Mouse (Mus musculus): ENCODE measurements around the gene Kcnq1. TPM values are rescaled to one million over a fixed set of nuclear protein-coding genes. Genes with fewer than 3 reads are reported as not detected.

The Kcnq1 gene
- total RNA-seq, 1 experiment from 2014 or later: 3.6 TPM

GRCm38 (mm10) chr7:143368267-143368643 is 262.1 kb downstream of the Kcnq1 start:
- no peak for DNase-seq

- DNase-seq: no peak
Observed at GRCm38 (mm10) chr7:143371336-143371735, 265.2 kb downstream of the Kcnq1 start.

GRCm38 (mm10) chr7:143373265-143373664 is 267.1 kb downstream of the Kcnq1 start:
- no peak for DNase-seq

- no peak for DNase-seq
Observed at GRCm38 (mm10) chr7:143375945-143376344, 269.8 kb downstream of the Kcnq1 start.

- DNase-seq: no peak
Observed at GRCm38 (mm10) chr7:143380466-143381073, 274.4 kb downstream of the Kcnq1 start.

DNA sequence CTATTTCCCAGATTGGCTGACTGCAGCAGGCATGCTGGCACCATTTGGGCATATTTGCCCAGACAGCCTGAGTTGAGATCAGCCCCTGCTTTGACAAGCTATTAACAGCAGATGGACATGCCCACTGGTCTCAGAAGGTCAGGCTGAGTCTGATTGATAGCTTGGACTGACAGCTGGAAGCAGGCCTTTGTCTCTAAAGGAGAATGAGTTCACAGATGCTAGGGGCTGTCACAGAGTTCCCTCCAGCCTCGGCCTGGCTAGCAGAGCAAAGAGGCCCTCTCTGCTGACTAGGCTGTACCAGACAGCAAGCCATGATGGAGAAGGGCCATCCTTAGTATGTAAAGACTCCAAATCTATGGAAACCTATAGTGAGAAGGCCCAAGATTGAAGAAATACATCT is 280.5 kb downstream of the Kcnq1 start:
- no peak for DNase-seq

- DNase-seq: peak; percentile 86
Observed at GRCm38 (mm10) chr7:143388783-143389695, 282.9 kb downstream of the Kcnq1 start.

- DNase-seq: peak; percentile 27
Observed at GRCm38 (mm10) chr7:143389860-143390259, 283.7 kb downstream of the Kcnq1 start.

- peak; percentile 20 for DNase-seq
Observed at GRCm38 (mm10) chr7:143390277-143390948, 284.3 kb downstream of the Kcnq1 start.

DNA sequence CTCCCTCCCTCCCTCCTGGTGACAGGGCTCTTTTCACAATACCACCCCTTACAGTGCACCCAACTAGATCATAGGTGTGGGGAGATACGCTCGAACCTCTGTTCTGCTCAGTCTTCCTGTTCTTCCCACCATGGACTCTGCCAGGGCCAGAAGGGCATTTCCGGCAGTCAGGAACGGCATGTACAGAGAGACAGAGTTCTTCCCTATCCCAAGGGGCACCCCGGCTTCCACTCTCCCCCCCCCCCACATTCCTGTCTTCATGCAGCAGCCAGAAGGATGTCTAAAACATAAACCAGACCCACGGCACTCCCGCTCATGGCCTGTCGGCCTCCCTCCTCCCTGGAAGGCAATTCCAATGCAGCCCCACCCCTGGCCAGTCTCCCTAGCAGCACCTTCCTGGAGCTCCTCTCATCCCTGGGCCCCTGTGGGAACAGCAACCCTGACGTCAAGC is 289.0 kb downstream of the Kcnq1 start:
- no peak for DNase-seq

GRCm38 (mm10) chr7:143399756-143400155 is 293.6 kb downstream of the Kcnq1 start:
- DNase-seq: no peak

- no peak for DNase-seq
Observed at GRCm38 (mm10) chr7:143400599-143400998, 294.4 kb downstream of the Kcnq1 start.

GRCm38 (mm10) chr7:143401429-143402016 is 295.4 kb downstream of the Kcnq1 start:
- DNase-seq: no peak

GRCm38 (mm10) chr7:143404296-143404695 is 298.1 kb downstream of the Kcnq1 start:
- DNase-seq: no peak

DNA sequence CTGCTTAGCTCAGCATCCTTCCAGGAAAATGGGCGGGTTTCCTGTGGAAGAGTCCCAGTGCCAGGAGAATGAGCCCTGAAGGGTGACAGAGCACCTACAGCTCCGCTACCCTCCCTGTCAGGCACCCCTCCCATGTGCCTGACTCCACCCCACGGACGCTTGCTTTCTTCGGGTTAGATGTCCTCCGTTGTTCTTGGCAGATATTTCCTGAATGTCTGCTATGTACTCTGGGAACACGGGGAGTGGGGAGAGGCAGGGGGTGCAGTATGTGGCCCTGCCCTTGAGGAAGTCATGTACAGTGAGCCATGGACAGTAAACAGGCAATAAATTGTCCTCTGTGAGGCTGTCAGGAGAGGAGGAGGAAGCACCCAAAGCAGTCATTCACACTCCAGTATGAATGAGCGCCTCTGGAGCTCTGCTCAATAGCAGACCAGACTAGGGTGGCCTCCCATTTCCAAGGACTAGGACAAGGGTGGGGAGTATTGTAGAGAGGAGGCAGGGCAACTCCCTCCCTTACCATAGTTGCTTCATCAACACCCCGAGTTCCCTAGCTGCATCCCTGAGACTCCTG is 301.9 kb downstream of the Kcnq1 start:
- DNase-seq: no peak

GRCm38 (mm10) chr7:143408615-143409021 is 302.5 kb downstream of the Kcnq1 start:
- peak; percentile 20 for DNase-seq

- no peak for DNase-seq
Observed at GRCm38 (mm10) chr7:143412606-143413005, 306.4 kb downstream of the Kcnq1 start.

- DNase-seq: no peak
Observed at GRCm38 (mm10) chr7:143415070-143415469, 308.9 kb downstream of the Kcnq1 start.

DNA sequence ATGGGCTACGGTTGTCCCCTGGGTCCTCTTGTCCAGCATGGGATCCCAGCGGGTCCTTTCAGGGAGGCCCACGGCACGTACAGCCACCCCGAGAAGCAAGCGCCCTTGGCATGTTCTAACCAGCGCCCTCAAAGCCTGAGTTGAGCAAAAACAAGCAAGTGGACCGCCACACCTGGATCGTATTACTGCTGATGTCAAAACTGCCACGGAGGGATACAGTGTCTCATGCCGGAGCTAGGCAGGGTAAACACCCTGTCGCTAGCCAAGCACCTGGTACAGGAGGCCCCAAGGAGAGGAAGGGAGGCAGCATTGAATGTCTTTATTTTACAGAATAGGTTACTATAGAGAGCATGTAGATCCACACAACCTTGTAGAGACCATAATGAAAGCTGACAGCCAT is 310.2 kb downstream of the Kcnq1 start:
- DNase-seq: no peak

- no peak for DNase-seq
Observed at GRCm38 (mm10) chr7:143417875-143418274, 311.7 kb downstream of the Kcnq1 start.

DNA sequence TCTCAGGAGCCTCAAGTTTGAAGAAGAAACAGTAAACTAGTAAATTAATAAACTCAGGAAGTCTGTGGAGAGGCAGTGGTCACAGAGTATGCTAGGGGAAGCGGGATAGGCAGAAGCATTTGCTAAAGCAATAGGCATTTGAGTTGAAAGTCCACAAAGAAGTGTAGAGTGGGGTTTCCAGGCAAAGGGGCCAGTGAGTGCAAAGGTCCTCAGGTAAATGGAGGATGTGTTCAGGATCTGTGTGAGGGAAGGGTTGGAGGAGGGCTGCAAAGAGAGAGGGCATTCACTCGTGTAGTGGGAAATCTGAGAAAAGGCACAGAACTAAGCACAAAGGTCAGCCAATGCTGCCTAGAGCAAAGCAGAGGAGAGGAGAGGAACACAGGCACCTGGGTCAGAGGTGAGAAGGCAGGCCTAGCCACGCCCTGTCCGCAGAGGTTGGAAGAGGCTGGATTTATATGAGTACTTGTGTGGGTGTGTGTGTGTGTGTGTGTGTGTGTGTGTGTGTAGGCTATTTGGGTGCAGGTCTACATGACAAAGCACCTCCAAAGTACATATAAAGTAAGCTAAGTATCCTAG is 313.5 kb downstream of the Kcnq1 start:
- no peak for DNase-seq
